In genomic region chr19:6899641-6900040, GRCm38 (mm10) we compare ENCODE assay signal across 19 mouse cellular contexts. TPM values are rescaled to one million over a fixed set of nuclear protein-coding genes. Genes with fewer than 3 reads are reported as not detected.
"Had no signal": no experiment of that assay in that cellular context is flagged by ENCODE, and none has a peak within 500 bp of the region (broad histone marks: within the 10 kb centered on the region; RNA-seq: fewer than 3 reads in every experiment).

No protein-coding gene starts in this region.

- H3K27me3 ChIP-seq: limb, embryonic 12.5 days; limb, embryonic 15.5 days; liver, embryonic 12.5 days; liver, embryonic 15.5 days; midbrain, embryonic 12.5 days; midbrain, embryonic 15.5 days; neural tube, embryonic 12.5 days; neural tube, embryonic 15.5 days had no signal

- H3K4me1 ChIP-seq: limb, embryonic 12.5 days; liver, embryonic 12.5 days; liver, embryonic 15.5 days; midbrain, embryonic 12.5 days; midbrain, embryonic 15.5 days; neural tube, embryonic 12.5 days; neural tube, embryonic 15.5 days had no signal

- H3K4me3 ChIP-seq: limb, embryonic 12.5 days; limb, embryonic 15.5 days; liver, embryonic 12.5 days; liver, embryonic 15.5 days; midbrain, embryonic 12.5 days; midbrain, embryonic 15.5 days; neural tube, embryonic 12.5 days; neural tube, embryonic 15.5 days had no signal

- H3K9me3 ChIP-seq: limb, embryonic 15.5 days; neural tube, embryonic 15.5 days had no signal

- H3K36me3 ChIP-seq: liver, embryonic 12.5 days; midbrain, embryonic 12.5 days; midbrain, embryonic 15.5 days; neural tube, embryonic 12.5 days had no signal

- H3K4me2 ChIP-seq: limb, embryonic 12.5 days; limb, embryonic 15.5 days; liver, embryonic 12.5 days; liver, embryonic 15.5 days; midbrain, embryonic 12.5 days; midbrain, embryonic 15.5 days; neural tube, embryonic 12.5 days; neural tube, embryonic 15.5 days had no signal

- ATAC-seq: intestine, embryonic 16.5 days; liver, embryonic 12.5 days; midbrain, embryonic 15.5 days had no signal

- H3K27ac ChIP-seq: limb, embryonic 12.5 days; limb, embryonic 15.5 days; liver, embryonic 12.5 days; liver, embryonic 15.5 days; macrophage; midbrain, embryonic 12.5 days; midbrain, embryonic 15.5 days; neural tube, embryonic 12.5 days; neural tube, embryonic 15.5 days had no signal

- H3K9ac ChIP-seq: limb, embryonic 12.5 days; limb, embryonic 15.5 days; liver, embryonic 12.5 days; liver, embryonic 15.5 days; midbrain, embryonic 12.5 days; midbrain, embryonic 15.5 days; neural tube, embryonic 12.5 days; neural tube, embryonic 15.5 days had no signal

- DNase-seq: kidney, postnatal 14 days; kidney, postnatal 4 days; left cerebral cortex, postnatal 4 days; lung, adult 2 months; right cerebral cortex, adult 18-20 months; right cerebral cortex, postnatal 14 days; right cerebral cortex, postnatal 4 days; thymus, adult 18-20 months; thymus, postnatal 36 days had no signal

RNA-seq across cellular contexts. Expression of gene Catsperz, which starts 25.5 kb away (rescaled TPM):
- polyA plus RNA-seq: macrophage had no signal

RNA-seq across cellular contexts. Expression of gene Kcnk4, which starts 34.7 kb away (rescaled TPM):
- polyA plus RNA-seq: macrophage had no signal
